Comparison of ENCODE assay signal across 21 mouse cellular contexts in genomic region chr11:95214305-95214704, GRCm38 (mm10). TPM values are rescaled to one million over a fixed set of nuclear protein-coding genes. Genes with fewer than 3 reads are reported as not detected.
DNase-seq lines count a peak whose midpoint lies in the region; ATAC-seq lines count a peak whose summit lies in the region.
"Had no signal": no experiment of that assay in that cellular context is flagged by ENCODE, and none has a peak within 500 bp of the region (broad histone marks: within the 10 kb centered on the region; RNA-seq: fewer than 3 reads in every experiment).

No protein-coding gene starts in this region.

- H3K27me3 ChIP-seq in limb, embryonic 11.5 days (ENCODE audit: control insufficient read depth, insufficient read depth, low read length): peaks cover 23% of the 10 kb centered on the region; the same call in 1 of the 2 replicates
- H3K27me3 ChIP-seq: hindbrain, embryonic 15.5 days; Patski had no signal

- no peaks in the 10 kb centered on the region for H3K9me3 ChIP-seq in limb, embryonic 11.5 days (ENCODE audit: control insufficient read depth, low read length)
- H3K9me3 ChIP-seq: hindbrain, embryonic 15.5 days; lung, embryonic 15.5 days; midbrain, embryonic 15.5 days had no signal

- peaks cover 27% of the 10 kb centered on the region for H3K4me1 ChIP-seq in limb, embryonic 11.5 days (ENCODE audit: control insufficient read depth, insufficient read depth, low read length)

- no peak overlapping the region for H3K9ac ChIP-seq in limb, embryonic 11.5 days (ENCODE audit: low read length)
- H3K9ac ChIP-seq: hindbrain, embryonic 15.5 days; lung, embryonic 15.5 days; midbrain, embryonic 15.5 days had no signal

- DNase-seq in embryo, embryonic 11 days: peak; percentile 50
- no peak for DNase-seq in embryo, embryonic 10 days (ENCODE audit: low spot score)
- peak; percentile 43 for DNase-seq in retina, postnatal 1 day
- DNase-seq in retina, embryonic 14.5 days (ENCODE audit: low spot score): no peak
- DNase-seq in limb, embryonic 11.5 days (ENCODE audit: low spot score): peak; percentile 50
- no peak for DNase-seq in right cerebral cortex, adult 2 months (ENCODE audit: low spot score in 2 of 2)
- no peak for DNase-seq in yolk sac, embryonic 10.5 days (ENCODE audit: low spot score)
- no peak for DNase-seq in left cerebral cortex, adult 8-10 months (ENCODE audit: low spot score in 2 of 2)
- DNase-seq: cerebellum, adult 11 months; cerebellum, postnatal 36 days; gastrocnemius, postnatal 36 days; thymus, postnatal 36 days had no signal

- H3K4me3 ChIP-seq in limb, embryonic 11.5 days (ENCODE audit: low read depth, low read length): no peak overlapping the region
- H3K4me3 ChIP-seq: hindbrain, embryonic 15.5 days; lung, embryonic 15.5 days; midbrain, embryonic 15.5 days had no signal

- no peak overlapping the region; the same call in 1 of the 2 replicates for H3K27ac ChIP-seq in limb, embryonic 11.5 days (replicated peaks; ENCODE audit: low read depth, low read length)
- H3K27ac ChIP-seq: hindbrain, embryonic 15.5 days; lung, embryonic 15.5 days; midbrain, embryonic 15.5 days had no signal

- H3K4me2 ChIP-seq in limb, embryonic 11.5 days (ENCODE audit: low read depth, severe bottlenecking): no peak overlapping the region
- H3K4me2 ChIP-seq: hindbrain, embryonic 15.5 days; lung, embryonic 15.5 days; midbrain, embryonic 15.5 days had no signal

- no peaks in the 10 kb centered on the region for H3K36me3 ChIP-seq in limb, embryonic 11.5 days (ENCODE audit: control insufficient read depth, insufficient read depth, low read length)
- H3K36me3 ChIP-seq: hindbrain, embryonic 15.5 days; lung, embryonic 15.5 days; midbrain, embryonic 15.5 days had no signal

- WGBS in limb, embryonic 11.5 days: 0% methylated on average over 5 of the region's 5 CpGs

- ATAC-seq in limb, embryonic 11.5 days (ENCODE audit: insufficient number of reproducible peaks, low FRiP score, low TSS enrichment, low read depth): no peak
- ATAC-seq: midbrain, embryonic 15.5 days; Patski had no signal

RNA-seq across cellular contexts. Expression of gene Tac4, which starts 47.0 kb away (rescaled TPM):
- polyA plus RNA-seq in limb, embryonic 11.5 days (2014; fragmentation: Nextera tagmentation; extraction: Ambion mirVana): 0.20 TPM in 1 of 2 replicates, not detected in the other
- total RNA-seq in left cerebral cortex, adult 8-10 months (2022): not detected
- total RNA-seq: gastrocnemius, postnatal 36 days; layer of hippocampus, adult 18-20 months; left cerebral cortex, adult 18-20 months; liver, adult 2 months; megakaryocyte progenitor cell, adult 5-6 weeks had no signal
- polyA plus RNA-seq: heart, embryonic 14.5 days; hindbrain, embryonic 15.5 days; liver, adult 2 months; lung, embryonic 15.5 days; midbrain, embryonic 15.5 days; Patski had no signal

Comparison
In these comparisons a context has a peak if more than half of its experiments do, and no peak if none do; other contexts are left out.
1. DNase-seq: peak in embryo, embryonic 11 days (single experiment), retina, postnatal 1 day (single experiment) and limb, embryonic 11.5 days (single experiment); none in embryo, embryonic 10 days (single experiment), retina, embryonic 14.5 days (single experiment), right cerebral cortex, adult 2 months (0 of 2), yolk sac, embryonic 10.5 days (single experiment) and left cerebral cortex, adult 8-10 months (0 of 2).